In genomic region chr3:96813106-96813505, GRCm38 (mm10) we compare ENCODE assay signal across 7 mouse cellular contexts. TPM values are rescaled to one million over a fixed set of nuclear protein-coding genes. Genes with fewer than 3 reads are reported as not detected.
DNase-seq lines count a peak whose midpoint lies in the region; ATAC-seq and TF ChIP-seq lines count a peak whose summit lies in the region.

No protein-coding gene starts in this region.

- peak; percentile 68 for ATAC-seq in common myeloid progenitor, adult 5-6 weeks (replicated peaks; ENCODE audit: low read depth, poor library complexity, severe bottlenecking)
- peak; percentile 90 for ATAC-seq in heart, postnatal 0 days (ENCODE audit: insufficient read depth, low read depth)
- peak; percentile 76 for ATAC-seq in lung, embryonic 14.5 days (ENCODE audit: insufficient read depth)

- H3K9ac ChIP-seq in CH12.LX (ENCODE audit: insufficient read depth, low read depth), result no peak overlapping the region
- H3K9ac ChIP-seq in heart, postnatal 0 days (replicated peaks; ENCODE audit: low read depth, low read length), result no peak overlapping the region
- H3K9ac ChIP-seq in lung, embryonic 14.5 days, result no peak overlapping the region

- no peak for TF ChIP-seq POLR2A in CH12.LX (IDR thresholded peaks at IDR 0.05; ENCODE audit: low read depth, low read length)
- no peak for TF ChIP-seq POLR2A in small intestine, adult 2 months (IDR thresholded peaks at IDR 0.05; ENCODE audit: low read depth, low read length)

- H3K36me3 ChIP-seq in C2C12 (ENCODE audit: control insufficient read depth, insufficient read depth), result no peaks in the 10 kb centered on the region
- no peaks in the 10 kb centered on the region for H3K36me3 ChIP-seq in CH12.LX (replicated peaks in 1 of 2; ENCODE audit: control insufficient read depth in 1 of 2, insufficient read depth in 1 of 2, low read length in 1 of 2)
- no peaks in the 10 kb centered on the region for H3K36me3 ChIP-seq in heart, postnatal 0 days (replicated peaks; ENCODE audit: control insufficient read depth, insufficient read depth, low read length)
- H3K36me3 ChIP-seq in lung, embryonic 14.5 days (ENCODE audit: insufficient read depth), result no peaks in the 10 kb centered on the region
- H3K36me3 ChIP-seq in small intestine, adult 2 months (ENCODE audit: control insufficient read depth, insufficient read depth, low read length), result no peaks in the 10 kb centered on the region

- peak; percentile 11 for DNase-seq in CH12.LX (ENCODE audit: extremely low read depth)
- peak; percentile 85 for DNase-seq in heart, postnatal 0 days (ENCODE audit: low spot score)
- peak; percentile 70 to 75 for DNase-seq in kidney, postnatal 36 days
- peak; percentile 84 for DNase-seq in lung, embryonic 14.5 days

- TF ChIP-seq RAD21 in CH12.LX (IDR thresholded peaks at IDR 0.05; ENCODE audit: low read depth, low read length), result peak; percentile 43

- no peak overlapping the region for H3K27ac ChIP-seq in CH12.LX (ENCODE audit: insufficient read depth, low read depth)
- H3K27ac ChIP-seq in heart, postnatal 0 days (ENCODE audit: low read depth), result no peak overlapping the region
- H3K27ac ChIP-seq in lung, embryonic 14.5 days (ENCODE audit: low read depth), result no peak overlapping the region
- H3K27ac ChIP-seq in small intestine, adult 2 months (ENCODE audit: insufficient read depth, low read depth, low read length), result peak overlapping the region; percentile 69

- no peak overlapping the region for H3ac ChIP-seq in C2C12 (ENCODE audit: control insufficient read depth, insufficient read length, low read depth)

- no peaks in the 10 kb centered on the region for H3K79me3 ChIP-seq in C2C12 (ENCODE audit: low read depth)

- WGBS in heart, postnatal 0 days, result 5% methylated on average over 9 of the region's 9 CpGs
- WGBS in lung, embryonic 14.5 days, result 5% methylated on average over 9 of the region's 9 CpGs
- 5% methylated on average over 9 of the region's 9 CpGs for WGBS in small intestine, adult 2 months

- dilution Hi-C loops in CH12.LX (cut with MboI; ENCODE audit: extremely low pct_ligation_motif_present, extremely low pct_unique_long_range_greater_than_20kb, low sequenced_read_pairs), result no loop called here

- H3K4me3 ChIP-seq in C2C12 (ENCODE audit: insufficient read depth, poor library complexity, severe bottlenecking), result no peak overlapping the region
- H3K4me3 ChIP-seq in CH12.LX (replicated peaks in 1 of 3; ENCODE audit: low read depth in 2 of 3, low read length in 2 of 3, poor library complexity in 1 of 3), result no peak overlapping the region
- H3K4me3 ChIP-seq in heart, postnatal 0 days (ENCODE audit: low read depth, low read length), result peak overlapping the region; percentile 21; the same call in 1 of the 2 replicates
- H3K4me3 ChIP-seq in lung, embryonic 14.5 days (ENCODE audit: low read depth, low read length), result no peak overlapping the region
- peak overlapping the region; percentile 42 for H3K4me3 ChIP-seq in small intestine, adult 2 months (ENCODE audit: low read depth, low read length)

- H3K79me2 ChIP-seq in C2C12 (ENCODE audit: control insufficient read depth, insufficient read depth) (no peaks in the 10 kb centered on the region), CH12.LX (replicated peaks; ENCODE audit: control insufficient read depth, extremely low read depth, insufficient read depth, poor library complexity, severe bottlenecking) (no peaks in the 10 kb centered on the region)

- TF ChIP-seq CTCF in C2C12 (IDR thresholded peaks at IDR 0.05; ENCODE audit: control insufficient read depth, insufficient read depth, insufficient read length) (no peak), CH12.LX (conservative IDR thresholded peaks at IDR 0.05 in 1 of 2, IDR thresholded peaks at IDR 0.05 in 1 of 2; ENCODE audit: low read depth in 2 of 2, low read length in 2 of 2) (peak in 1 of 2 experiments; percentile 55; a peak in 2 of 4 replicates)
- peak; percentile 59 for TF ChIP-seq CTCF in heart, postnatal 0 days (IDR thresholded peaks at IDR 0.05; ENCODE audit: low read depth)
- peak; percentile 39 for TF ChIP-seq CTCF in lung, embryonic 14.5 days (IDR thresholded peaks at IDR 0.05; ENCODE audit: low read depth)
- TF ChIP-seq CTCF in small intestine, adult 2 months (IDR thresholded peaks at IDR 0.05; ENCODE audit: extremely low read depth, insufficient read length, insufficient replicate concordance, low read depth, low read length), result peak; percentile 26; the same call in 1 of the 2 replicates

- H3K4me2 ChIP-seq in CH12.LX (ENCODE audit: insufficient read depth, low read depth, poor library complexity, severe bottlenecking), result peak overlapping the region; percentile 51; the same call in 1 of the 2 replicates
- H3K4me2 ChIP-seq in heart, postnatal 0 days (ENCODE audit: low read depth, low read length), result peak overlapping the region; percentile 53
- H3K4me2 ChIP-seq in lung, embryonic 14.5 days, result peak overlapping the region; percentile 45

- in situ Hi-C loops in CH12.LX (cut with MboI; ENCODE audit: low pct_ligation_motif_present, low pct_unique_long_range_greater_than_20kb, low sequenced_read_pairs), result loop anchor here (25.0 kb wide), 1 partner anchor 274 kb away; no protein-coding TSS in a partner anchor

- H3K4me1 ChIP-seq in CH12.LX (ENCODE audit: control insufficient read depth in 1 of 2, insufficient read depth in 2 of 2), result no peaks in the 10 kb centered on the region
- peaks cover 7% of the 10 kb centered on the region; the same call in 1 of the 2 replicates for H3K4me1 ChIP-seq in heart, postnatal 0 days (ENCODE audit: control insufficient read depth, insufficient read depth)
- H3K4me1 ChIP-seq in lung, embryonic 14.5 days (ENCODE audit: insufficient read depth), result peaks cover 6% of the 10 kb centered on the region; the same call in 1 of the 2 replicates
- H3K4me1 ChIP-seq in small intestine, adult 2 months (ENCODE audit: control insufficient read depth, insufficient read depth, insufficient read length, low read length), result peaks cover 10% of the 10 kb centered on the region; the same call in 1 of the 2 replicates

- no peak for TF ChIP-seq EP300 in CH12.LX (IDR thresholded peaks at IDR 0.05; ENCODE audit: low read length)
- no peak for TF ChIP-seq EP300 in heart, postnatal 0 days (IDR thresholded peaks at IDR 0.05; ENCODE audit: low read depth)

- H3K27me3 ChIP-seq in C2C12 (ENCODE audit: control insufficient read depth, insufficient read depth, insufficient read length), result no peaks in the 10 kb centered on the region
- H3K27me3 ChIP-seq in CH12.LX (replicated peaks), result no peaks in the 10 kb centered on the region
- 0 out of 2 replicates have a peak, but pooled peaks cover 5% of the 10 kb centered on the region for H3K27me3 ChIP-seq in heart, postnatal 0 days (ENCODE audit: control insufficient read depth, insufficient read depth, low read length)
- H3K27me3 ChIP-seq in lung, embryonic 14.5 days (ENCODE audit: insufficient read depth, low read length), result peaks cover 14% of the 10 kb centered on the region; the same call in 1 of the 2 replicates
- H3K27me3 ChIP-seq in small intestine, adult 2 months (ENCODE audit: control insufficient read depth, insufficient read depth, low read length), result no peaks in the 10 kb centered on the region

- H3K9me3 ChIP-seq in CH12.LX (replicated peaks; ENCODE audit: low read length), result peaks cover 3% of the 10 kb centered on the region
- H3K9me3 ChIP-seq in heart, postnatal 0 days (replicated peaks; ENCODE audit: control insufficient read depth, low read length), result no peaks in the 10 kb centered on the region
- H3K9me3 ChIP-seq in lung, embryonic 14.5 days (ENCODE audit: low read depth, low read length), result no peaks in the 10 kb centered on the region

TF ChIP-seq in C2C12, 6 proteins besides CTCF, POLR2A, EP300 and RAD21:
- peak; percentile 32 for TF ChIP-seq MYOD1 (IDR thresholded peaks at IDR 0.05; ENCODE audit: control insufficient read depth, insufficient read length, low read depth)
- no peak for TF ChIP-seq MYOG (IDR thresholded peaks at IDR 0.05; ENCODE audit: control insufficient read depth, extremely low read depth, insufficient read length)

TF ChIP-seq in CH12.LX, 34 proteins besides CTCF, POLR2A, EP300 and RAD21 (continues in another document):
- TF ChIP-seq ETS1 (conservative IDR thresholded peaks at IDR 0.05; ENCODE audit: low read depth, low read length) (no peak), E2F4 (IDR thresholded peaks at IDR 0.05; ENCODE audit: insufficient replicate concordance, low read depth, low read length) (no peak), PAX5 (IDR thresholded peaks at IDR 0.05; ENCODE audit: low read length) (no peak), USF1 (IDR thresholded peaks at IDR 0.05; ENCODE audit: low read depth, low read length) (no peak), SMC3 (IDR thresholded peaks at IDR 0.05; ENCODE audit: low read depth, low read length) (peak; percentile 25), CHD1 (IDR thresholded peaks at IDR 0.05; ENCODE audit: low read depth, low read length) (no peak), MAFK (IDR thresholded peaks at IDR 0.05; ENCODE audit: insufficient replicate concordance, low read length) (no peak), ZKSCAN1 (IDR thresholded peaks at IDR 0.05; ENCODE audit: borderline replicate concordance, low read depth, low read length) (no peak), JUND (conservative IDR thresholded peaks at IDR 0.05; ENCODE audit: low read depth, low read length) (no peak), ELF1 (IDR thresholded peaks at IDR 0.05; ENCODE audit: low read depth, low read length) (no peak), ZMIZ1 (IDR thresholded peaks at IDR 0.05; ENCODE audit: low read depth, low read length) (no peak)

RNA-seq across cellular contexts. Expression of gene Pdzk1, which starts 16.0 kb away (rescaled TPM):
- not detected for polyA plus RNA-seq in C2C12 (2012; fragmentation: generic; extraction: Trizol)
- total RNA-seq in CH12.LX (2012; rRNA removed), result 0.13 TPM in 2 replicates
- not detected in 2 replicates for total RNA-seq in CH12.LX (2014; rRNA removed)
- polyA plus RNA-seq in CH12.LX (2012; ENCODE audit: insufficient read length, low read depth), result 0.11 TPM in 1 of 2 replicates, not detected in the other
- total RNA-seq in common myeloid progenitor, adult 5-6 weeks (2017), result 0.50 and 1.5 TPM in 2 replicates
- 0.50 TPM in 1 of 2 replicates, not detected in the other for total RNA-seq in heart, postnatal 0 days (2014; rRNA removed; ENCODE audit: low replicate concordance)
- 0.11 and 0.12 TPM in 2 replicates for polyA plus RNA-seq in heart, postnatal 0 days (2015; fragmentation: Nextera tagmentation; extraction: Ambion mirVana)
- polyA plus RNA-seq in lung, embryonic 14.5 days (2014; fragmentation: Nextera tagmentation; extraction: Ambion mirVana), result 0.08 TPM in 1 of 2 replicates, not detected in the other
- polyA plus RNA-seq in small intestine, adult 2 months (2012; rRNA removed), result 11.4 and 58.3 TPM in 2 replicates

RNA-seq across cellular contexts. Expression of gene Cd160, which starts 16.0 kb away (rescaled TPM):
- polyA plus RNA-seq in C2C12 (2012; fragmentation: generic; extraction: Trizol), result 0.04 TPM
- not detected in 2 replicates for total RNA-seq in CH12.LX (2012; rRNA removed)
- not detected in 2 replicates for total RNA-seq in CH12.LX (2014; rRNA removed)
- 0.15 TPM in 1 of 2 replicates, not detected in the other for polyA plus RNA-seq in CH12.LX (2012; ENCODE audit: insufficient read length, low read depth)
- total RNA-seq in common myeloid progenitor, adult 5-6 weeks (2017), result not detected in 2 replicates
- total RNA-seq in heart, postnatal 0 days (2014; rRNA removed; ENCODE audit: low replicate concordance), result not detected in 2 replicates
- not detected in 2 replicates for polyA plus RNA-seq in heart, postnatal 0 days (2015; fragmentation: Nextera tagmentation; extraction: Ambion mirVana)
- 0.07 and 0.09 TPM in 2 replicates for polyA plus RNA-seq in lung, embryonic 14.5 days (2014; fragmentation: Nextera tagmentation; extraction: Ambion mirVana)
- 2.4 and 3.4 TPM in 2 replicates for polyA plus RNA-seq in small intestine, adult 2 months (2012; rRNA removed)

Comparison
In these comparisons a context has a peak if more than half of its experiments do, and no peak if none do; other contexts are left out.
1. H3K4me3 ChIP-seq: peak in heart, postnatal 0 days (single experiment) and small intestine, adult 2 months (single experiment); none in C2C12 (single experiment), CH12.LX (0 of 3) and lung, embryonic 14.5 days (single experiment).
2. DNase-seq: peak in every context shown above with its lines; median percentile 85 in heart, postnatal 0 days; 84 in lung, embryonic 14.5 days; 72 in kidney, postnatal 36 days; 11 in CH12.LX.
3. RNA of gene Pdzk1, which starts 16.0 kb away (polyA plus RNA-seq): 11.4 to 58.3 TPM in small intestine, adult 2 months; 0.11 to 0.12 TPM in heart, postnatal 0 days, 0.08 TPM in lung, embryonic 14.5 days, 0.11 TPM in CH12.LX and not detected in C2C12 (single experiment); every median in the first group is over 10 times any median in the second.
4. Peak in every context shown above with its lines, with median percentiles within 50 percentile points of each other: H3K4me2 ChIP-seq and ATAC-seq.